19 mouse cellular contexts compared by ENCODE assay signal in genomic region chr9:66064316-66064715, GRCm38 (mm10). TPM values are rescaled to one million over a fixed set of nuclear protein-coding genes. Genes with fewer than 3 reads are reported as not detected.
DNase-seq lines count a peak whose midpoint lies in the region; ATAC-seq and TF ChIP-seq lines count a peak whose summit lies in the region.
"Had no signal": no experiment of that assay in that cellular context is flagged by ENCODE, and none has a peak within 500 bp of the region (broad histone marks: within the 10 kb centered on the region; RNA-seq: fewer than 3 reads in every experiment).

No protein-coding gene starts in this region.

- H3K4me2 ChIP-seq in liver, embryonic 15.5 days: no peak overlapping the region
- no peak overlapping the region for H3K4me2 ChIP-seq in liver, postnatal 0 days (ENCODE audit: low read depth, low read length)
- H3K4me2 ChIP-seq: forebrain, embryonic 13.5 days; heart, embryonic 11.5 days; hindbrain, embryonic 15.5 days had no signal

- no peak overlapping the region for H3K9ac ChIP-seq in liver, embryonic 15.5 days
- H3K9ac ChIP-seq in liver, postnatal 0 days (replicated peaks): no peak overlapping the region
- no peak overlapping the region for H3K9ac ChIP-seq in ES-E14 (ENCODE audit: insufficient read depth, low read depth, low read length, poor library complexity, severe bottlenecking)
- H3K9ac ChIP-seq: forebrain, embryonic 13.5 days; hindbrain, embryonic 15.5 days had no signal

- peak; percentile 82 for DNase-seq in heart, adult 11 months
- no peak for DNase-seq in heart, postnatal 36 days
- no peak for DNase-seq in liver, postnatal 0 days
- DNase-seq in ES-E14 (ENCODE audit: low read depth, low spot score): no peak
- peak; percentile 24 for DNase-seq in limb, embryonic 10.5 days (ENCODE audit: low spot score)
- DNase-seq: adrenal gland, adult 8-10 months; adrenal gland, postnatal 25 days; cerebellum, adult 11-12 months; cerebellum, adult 9-10 months; gastrocnemius, postnatal 10 days; gastrocnemius, postnatal 36 days had no signal

- H3K27ac ChIP-seq in liver, embryonic 15.5 days (replicated peaks): peak overlapping the region; percentile 24; the same call in 1 of the 2 replicates
- no peak overlapping the region for H3K27ac ChIP-seq in liver, postnatal 0 days (ENCODE audit: low read depth)
- H3K27ac ChIP-seq in ES-E14 (ENCODE audit: insufficient read depth, low read depth, low read length, poor library complexity, severe bottlenecking): peak overlapping the region; percentile 29; the same call in 1 of the 2 replicates
- no peak overlapping the region for H3K27ac ChIP-seq in limb, embryonic 10.5 days
- H3K27ac ChIP-seq: forebrain, embryonic 10.5 days; forebrain, embryonic 13.5 days; hindbrain, embryonic 15.5 days had no signal

- WGBS in liver, embryonic 15.5 days (ENCODE audit: insufficient replicate concordance): 95% methylated on average over 11 of the region's 11 CpGs
- 91% methylated on average over 11 of the region's 11 CpGs for WGBS in liver, postnatal 0 days (ENCODE audit: insufficient replicate concordance)
- WGBS in limb, embryonic 10.5 days: 98% methylated on average over 11 of the region's 11 CpGs

- intact Hi-C loops in heart, postnatal 36 days (cut with DNase I): loop anchor here (5.0 kb wide), 1 partner anchor 157 kb away; the partner anchor contains the start of genes Csnk1g1 and Trip4

- H3K27me3 ChIP-seq in liver, embryonic 15.5 days: peaks cover 17% of the 10 kb centered on the region; the same call in 1 of the 2 replicates
- peaks cover 10% of the 10 kb centered on the region; the same call in 1 of the 2 replicates for H3K27me3 ChIP-seq in liver, postnatal 0 days (ENCODE audit: insufficient read depth, low read length)
- H3K27me3 ChIP-seq in limb, embryonic 10.5 days (ENCODE audit: low read depth, poor library complexity, severe bottlenecking): peaks cover 33% of the 10 kb centered on the region

- no peaks in the 10 kb centered on the region for H3K9me3 ChIP-seq in liver, embryonic 15.5 days (replicated peaks)
- no peaks in the 10 kb centered on the region for H3K9me3 ChIP-seq in liver, postnatal 0 days (ENCODE audit: low read length)
- H3K9me3 ChIP-seq in ES-E14 (ENCODE audit: control insufficient read depth, insufficient read depth, low read depth, low read length): no peaks in the 10 kb centered on the region
- no peaks in the 10 kb centered on the region for H3K9me3 ChIP-seq in limb, embryonic 10.5 days (replicated peaks)
- H3K9me3 ChIP-seq: forebrain, embryonic 10.5 days; forebrain, embryonic 13.5 days; hindbrain, embryonic 15.5 days had no signal

- H3K4me1 ChIP-seq in liver, embryonic 15.5 days (replicated peaks): peaks cover 56% of the 10 kb centered on the region
- peaks cover 13% of the 10 kb centered on the region for H3K4me1 ChIP-seq in liver, postnatal 0 days (ENCODE audit: insufficient read depth)
- H3K4me1 ChIP-seq in ES-E14 (ENCODE audit: control insufficient read depth in 2 of 2, insufficient read depth in 2 of 2, low read length in 2 of 2, poor library complexity in 1 of 2): peaks cover 0 to 6% of the 10 kb centered on the region in 2 experiments; a peak in 2 of 4 replicates
- peaks cover 27% of the 10 kb centered on the region for H3K4me1 ChIP-seq in limb, embryonic 10.5 days

- TF ChIP-seq EP300 in liver, postnatal 0 days (IDR thresholded peaks at IDR 0.05; ENCODE audit: low read depth): no peak

- H3K36me3 ChIP-seq in liver, embryonic 15.5 days (replicated peaks): peaks cover 65% of the 10 kb centered on the region
- peaks cover 51% of the 10 kb centered on the region for H3K36me3 ChIP-seq in liver, postnatal 0 days (replicated peaks; ENCODE audit: insufficient read depth, low read length)
- H3K36me3 ChIP-seq in ES-E14 (ENCODE audit: control insufficient read depth, insufficient read depth, low read length, poor library complexity, severe bottlenecking): peaks cover 40% of the 10 kb centered on the region
- peaks cover 62% of the 10 kb centered on the region for H3K36me3 ChIP-seq in limb, embryonic 10.5 days

- TF ChIP-seq CTCF in liver, postnatal 0 days (IDR thresholded peaks at IDR 0.05; ENCODE audit: low read depth): no peak

- H3K4me3 ChIP-seq in liver, embryonic 15.5 days (replicated peaks): no peak overlapping the region
- no peak overlapping the region for H3K4me3 ChIP-seq in liver, postnatal 0 days (ENCODE audit: low read depth, low read length)
- H3K4me3 ChIP-seq in ES-E14 (ENCODE audit: insufficient read depth in 1 of 2, low read depth in 1 of 2, low read length in 2 of 2, poor library complexity in 1 of 2, severe bottlenecking in 1 of 2): no peak overlapping the region
- no peak overlapping the region for H3K4me3 ChIP-seq in limb, embryonic 10.5 days
- H3K4me3 ChIP-seq: forebrain, embryonic 10.5 days; forebrain, embryonic 13.5 days; hindbrain, embryonic 15.5 days had no signal

- ATAC-seq in liver, embryonic 15.5 days (ENCODE audit: insufficient read depth): no peak
- no peak for ATAC-seq in liver, postnatal 0 days
- ATAC-seq: activated CD4-positive, CD25-positive, alpha-beta regulatory T cell, adult 4 months; CD4-positive, CD25-positive, alpha-beta regulatory T cell, adult 4 months; forebrain, embryonic 13.5 days; forebrain, embryonic 16.5 days had no signal

- in situ Hi-C loops in ES-E14 (cut with MboI; ENCODE audit: low sequenced_read_pairs in 2 of 2, unreplicated experiment in 2 of 2): no loop called here

TF ChIP-seq in ES-E14, 5 proteins besides CTCF, POLR2A, EP300 and RAD21:
- no peak for TF ChIP-seq MAFK (IDR thresholded peaks at IDR 0.05; ENCODE audit: insufficient read depth, low read depth, low read length)
- no peak for TF ChIP-seq CHD2 (IDR thresholded peaks at IDR 0.05; ENCODE audit: low read depth, low read length)
- no peak for TF ChIP-seq HCFC1 (IDR thresholded peaks at IDR 0.05; ENCODE audit: borderline replicate concordance, insufficient read depth, low read length)
- TF ChIP-seq ZC3H11A (IDR thresholded peaks at IDR 0.05; ENCODE audit: borderline replicate concordance, low read depth, low read length): no peak
- no peak for TF ChIP-seq ZNF384 (IDR thresholded peaks at IDR 0.05; ENCODE audit: low read depth, low read length)
TF ChIP-seq in ES-E14: peak in this region for 0.

RNA-seq across cellular contexts. Expression of gene Ppib, which starts 4.3 kb away (rescaled TPM):
- total RNA-seq in heart, postnatal 36 days (2021): 100 to 1,000 TPM; 123 to 129 TPM
- 384 and 391 TPM in 2 replicates for polyA plus RNA-seq in liver, embryonic 15.5 days (2015; fragmentation: Nextera tagmentation; extraction: Ambion mirVana)
- 368 and 376 TPM in 2 replicates for polyA plus RNA-seq in liver, postnatal 0 days (2015; fragmentation: Nextera tagmentation; extraction: Ambion mirVana)
- total RNA-seq in ES-E14 (2012; rRNA removed): 891 and 1,136 TPM in 2 replicates
- polyA plus RNA-seq in limb, embryonic 10.5 days (2016; fragmentation: Nextera tagmentation; extraction: Ambion mirVana): 501 and 523 TPM in 2 replicates

RNA-seq across cellular contexts. Expression of gene Snx22, which starts 5.2 kb away (rescaled TPM):
- total RNA-seq in heart, postnatal 36 days (2021): under 1 TPM; 0.57 to 0.86 TPM
- 34.9 and 36.4 TPM in 2 replicates for polyA plus RNA-seq in liver, embryonic 15.5 days (2015; fragmentation: Nextera tagmentation; extraction: Ambion mirVana)
- 13.4 and 13.7 TPM in 2 replicates for polyA plus RNA-seq in liver, postnatal 0 days (2015; fragmentation: Nextera tagmentation; extraction: Ambion mirVana)
- total RNA-seq in ES-E14 (2012; rRNA removed): 13.1 and 17.9 TPM in 2 replicates
- polyA plus RNA-seq in limb, embryonic 10.5 days (2016; fragmentation: Nextera tagmentation; extraction: Ambion mirVana): 1.9 and 2.4 TPM in 2 replicates

Comparison
In these comparisons a context has a peak if more than half of its experiments do, and no peak if none do; other contexts are left out.
1. DNase-seq: peak in heart, adult 11 months (single experiment) and limb, embryonic 10.5 days (single experiment); none in heart, postnatal 36 days (0 of 2), liver, postnatal 0 days (single experiment) and ES-E14 (single experiment).
2. H3K27ac ChIP-seq: peak in liver, embryonic 15.5 days (single experiment) and ES-E14 (single experiment); none in liver, postnatal 0 days (single experiment) and limb, embryonic 10.5 days (single experiment).